Mouse (Mus musculus): Measurements from ENCODE around the gene Ube2c. TPM values are rescaled to one million over a fixed set of nuclear protein-coding genes. Genes with fewer than 3 reads are reported as not detected.

The Ube2c gene
- 17.6 and 48.9 TPM in 2 replicates for polyA plus RNA-seq (2012; rRNA removed; ENCODE audit: low replicate concordance)

DNA sequence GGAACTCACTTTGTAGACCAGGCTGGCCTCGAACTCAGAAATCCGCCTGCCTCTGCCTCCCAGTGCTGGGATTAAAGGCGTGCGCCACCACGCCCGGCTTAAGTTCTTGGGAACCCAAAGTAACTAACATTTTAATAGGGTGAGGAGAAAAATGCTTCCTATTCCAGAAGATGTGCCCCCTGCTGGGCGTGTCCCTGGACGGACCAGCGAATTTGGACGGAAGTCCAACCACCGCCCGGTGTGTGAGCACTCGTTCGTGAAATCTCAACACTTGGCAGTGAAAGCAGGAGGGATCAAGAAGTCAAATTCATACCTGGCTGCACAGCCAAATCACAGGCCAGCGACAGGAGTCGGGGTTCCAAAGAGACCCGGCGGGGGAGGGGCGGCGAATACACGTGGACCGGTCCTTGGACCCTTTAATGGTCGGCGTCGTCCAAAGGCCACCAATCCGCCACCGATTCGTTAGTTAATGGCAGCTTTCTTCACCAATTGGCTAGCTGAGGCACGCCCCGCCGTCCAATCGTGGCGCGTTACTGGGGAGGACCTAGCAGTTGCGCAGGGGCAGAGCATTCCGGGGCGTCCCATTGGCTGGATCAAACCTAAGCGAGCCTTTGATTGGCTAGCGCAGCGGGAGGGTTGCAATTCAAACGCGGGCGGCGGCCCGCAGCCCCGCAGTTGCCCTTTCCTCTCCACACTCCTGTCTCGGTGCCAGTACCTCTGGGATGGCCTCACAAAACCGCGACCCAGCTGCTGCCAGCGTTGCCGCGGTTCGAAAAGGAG is at the start of gene Ube2c:
Gene Ube2c (plus strand): TSS at position 641 of the 780 bp plus-strand sequence.

DNA sequence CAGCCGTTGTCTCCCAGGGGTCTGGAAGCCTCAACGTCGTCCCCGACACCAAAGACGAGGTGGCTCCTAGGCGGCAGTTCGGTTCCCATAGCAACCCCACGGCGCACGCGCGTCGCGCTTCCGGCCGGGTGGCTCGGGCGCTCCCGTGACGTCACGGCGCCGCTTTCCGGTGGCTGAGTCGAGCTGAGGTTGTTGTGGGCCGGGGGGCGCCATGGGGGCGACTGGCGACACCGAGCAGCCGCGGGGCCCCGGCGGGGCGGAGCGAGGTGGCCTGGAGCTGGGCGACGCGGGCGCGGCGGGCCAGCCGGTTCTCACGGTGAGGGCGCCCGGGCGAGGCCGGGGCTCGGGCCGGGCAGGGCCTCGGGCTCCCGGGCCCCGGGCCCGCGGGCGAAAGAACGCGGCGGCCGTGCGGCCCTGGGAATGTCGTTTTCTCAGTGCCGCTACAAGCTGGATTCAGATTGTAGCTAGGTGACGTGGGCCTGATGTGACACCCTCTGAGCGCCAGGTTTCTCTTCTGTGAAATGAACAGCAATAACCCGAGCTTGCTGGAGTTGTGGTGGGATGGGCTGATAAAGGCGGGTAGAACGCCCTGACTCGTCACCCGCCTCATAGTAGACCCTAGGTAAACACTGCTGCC is 23.7 kb upstream of the Ube2c start, which contains the start of the genes Wfdc3 and Dnttip1:
Gene Wfdc3 (minus strand): TSS at position 89 of the 637 bp plus-strand sequence.
Gene Dnttip1 (plus strand): TSS at position 141 of the 637 bp plus-strand sequence.

DNA sequence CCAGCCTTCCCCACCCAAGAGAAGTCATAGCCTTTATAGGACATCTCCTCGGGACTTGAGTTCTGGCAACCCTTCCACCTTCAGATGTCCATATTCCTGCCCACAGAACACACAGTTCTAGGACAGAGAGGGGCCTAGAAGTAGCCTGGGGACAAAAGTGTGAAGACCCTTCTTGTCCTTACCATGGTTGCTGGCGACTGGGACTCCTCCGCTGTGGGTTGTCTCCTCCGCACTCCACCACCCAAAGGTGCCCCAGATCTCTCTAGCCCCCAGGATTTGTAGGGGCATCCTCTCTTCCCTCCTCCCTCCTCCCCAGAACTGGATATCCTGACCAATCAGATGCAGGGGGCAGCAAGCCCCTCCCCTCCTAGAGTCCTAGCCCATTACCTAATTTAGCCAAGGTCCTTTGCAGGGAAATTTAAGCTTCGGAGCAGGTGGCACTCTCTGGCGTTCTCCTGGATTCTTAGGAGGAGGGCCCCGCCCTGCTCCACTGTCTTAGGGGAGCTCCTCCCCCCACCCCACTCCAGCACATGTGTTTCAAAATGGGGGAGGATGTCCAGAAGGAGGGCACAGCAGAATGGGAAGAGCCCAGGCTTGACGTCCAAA is 9.9 kb downstream of the Ube2c start, which contains the start of gene Tnnc2:
Gene Tnnc2 (minus strand): TSS at position 487 of the 606 bp plus-strand sequence.

DNA sequence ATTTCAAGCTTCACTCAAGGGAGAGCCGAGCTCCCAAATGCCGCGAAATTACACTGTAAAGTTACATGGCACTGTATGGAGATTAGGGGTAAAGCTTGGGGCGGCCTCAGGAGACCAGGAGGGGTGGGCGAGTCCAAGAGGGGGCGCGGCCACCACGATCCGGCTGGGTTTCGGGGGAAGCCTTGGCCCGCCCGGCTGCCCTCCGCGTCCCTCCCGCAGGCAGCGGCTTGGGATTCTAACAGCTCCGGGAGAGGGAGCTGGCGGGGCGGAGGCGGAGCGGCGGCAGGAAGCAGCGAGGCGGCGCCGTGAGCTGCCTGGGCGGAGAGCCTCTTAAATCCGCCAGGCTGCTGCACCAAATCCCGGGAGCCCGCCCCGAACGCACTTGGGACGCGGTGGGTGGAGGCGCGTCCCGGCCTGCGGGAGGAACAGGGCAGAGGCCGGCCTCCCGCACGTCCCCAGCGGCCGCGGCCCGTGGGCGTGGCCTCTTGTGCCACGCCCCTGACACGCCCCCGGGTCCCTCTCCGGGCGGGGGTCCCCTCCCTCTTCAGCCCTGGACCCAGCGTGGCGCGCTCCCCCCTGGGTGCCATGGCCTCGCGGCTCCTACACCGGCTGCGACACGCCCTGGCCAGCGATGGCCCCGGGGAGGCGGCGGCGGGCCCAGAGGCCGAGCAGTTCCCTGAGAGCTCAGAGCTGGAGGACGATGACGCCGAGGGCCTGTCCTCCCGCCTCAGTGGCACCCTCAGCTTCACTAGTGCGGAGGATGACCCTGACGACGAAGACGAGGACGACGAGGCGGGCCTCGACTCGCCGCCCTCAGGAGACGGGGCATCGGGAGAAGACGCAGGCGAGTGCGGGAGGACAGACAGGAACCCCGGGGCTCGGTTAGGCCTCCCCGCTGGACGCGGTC is 16.0 kb downstream of the Ube2c start, which contains the start of gene Snx21:
Gene Snx21 (plus strand): TSS at position 343 of the 907 bp plus-strand sequence.

DNA sequence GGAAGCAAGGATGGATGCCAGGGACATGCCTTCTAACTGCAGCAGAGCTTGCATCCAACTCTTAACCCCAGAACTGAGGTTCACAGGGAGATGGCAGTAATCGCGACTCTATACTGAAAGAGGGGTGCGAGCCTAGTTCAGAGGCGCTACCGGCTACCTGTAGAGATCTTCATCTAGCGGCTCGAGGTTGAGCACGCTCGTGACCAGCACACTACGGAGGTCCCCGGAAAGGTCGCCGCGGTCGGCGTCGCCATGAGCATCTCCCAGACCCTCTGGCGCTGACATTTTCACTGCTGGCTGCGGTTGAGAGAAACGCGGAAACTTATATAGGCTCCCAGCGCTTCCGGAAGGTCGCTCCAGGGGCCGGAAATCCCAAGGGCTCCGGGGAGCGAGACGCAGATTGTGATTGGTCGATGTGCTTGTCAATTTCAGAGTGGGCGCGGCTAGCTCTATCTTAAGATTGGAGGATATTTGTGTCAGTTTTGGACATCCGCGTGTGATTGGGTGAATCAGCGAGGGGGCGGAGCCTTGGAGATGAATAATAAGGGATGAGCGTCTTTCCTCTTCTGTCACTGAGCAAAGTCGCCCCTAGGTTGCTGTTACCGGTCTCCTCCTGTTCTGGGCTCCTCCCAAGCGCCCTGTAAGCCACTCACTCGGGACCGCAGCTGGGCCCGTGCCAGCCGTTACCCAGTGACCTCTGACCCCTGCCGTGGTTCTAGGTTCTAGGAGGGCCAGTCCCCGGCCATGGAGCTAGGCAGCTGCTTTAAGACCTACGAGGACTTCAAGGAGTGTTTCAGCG is 35.0 kb downstream of the Ube2c start, which contains the start of the genes Acot8 and Zswim3:
Gene Acot8 (minus strand): TSS at position 350 of the 799 bp plus-strand sequence.
Gene Zswim3 (plus strand): TSS at position 566 of the 799 bp plus-strand sequence.

DNA sequence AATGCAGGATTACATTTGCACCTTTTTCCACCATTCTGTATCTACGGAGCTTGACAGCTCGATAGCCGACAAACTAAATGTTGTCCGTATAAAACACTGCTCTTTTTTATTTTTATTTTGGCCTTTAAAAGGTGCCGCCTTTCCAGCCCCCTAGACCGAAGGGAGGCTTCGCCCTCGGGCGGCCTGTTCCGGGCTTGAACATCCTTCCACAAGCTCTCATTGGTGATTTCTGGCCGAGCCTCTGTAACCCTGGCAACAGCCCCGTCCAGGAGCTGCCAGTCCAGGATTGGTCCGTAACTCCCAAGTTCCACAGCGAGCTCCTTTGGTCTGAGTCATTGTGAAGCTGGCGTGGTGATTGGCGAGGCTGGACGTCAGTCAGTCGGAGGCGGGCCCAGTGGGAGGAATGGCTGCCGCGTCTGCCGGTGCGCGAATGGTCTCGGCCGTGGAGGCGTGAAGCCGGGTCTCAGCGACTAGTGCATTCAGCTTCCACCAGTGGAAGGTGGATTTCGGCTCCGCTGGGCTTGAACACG is 53.0 kb downstream of the Ube2c start, which contains the start of gene Zswim1:
Gene Zswim1 (plus strand): TSS at position 51 of the 530 bp plus-strand sequence.

Other genes with a start within 250 kb of the Ube2c start
- 0.20 and 463 TPM in 2 replicates for gene Wfdc2, start 207.5 kb upstream of the Ube2c start, polyA plus RNA-seq (2012; rRNA removed; ENCODE audit: low replicate concordance)
- gene Spint3, start 196.4 kb upstream of the Ube2c start, polyA plus RNA-seq (2012; rRNA removed; ENCODE audit: low replicate concordance), result 0.57 TPM in 1 of 2 replicates, not detected in the other
- gene Wfdc6a, start 184.5 kb upstream of the Ube2c start, polyA plus RNA-seq (2012; rRNA removed; ENCODE audit: low replicate concordance), result 0.18 TPM in 1 of 2 replicates, not detected in the other
- gene Eppin, start 176.3 kb upstream of the Ube2c start, polyA plus RNA-seq (2012; rRNA removed; ENCODE audit: low replicate concordance), result 0.98 TPM in 1 of 2 replicates, not detected in the other
- 0.24 TPM in 1 of 2 replicates, not detected in the other for gene Wfdc6b, start 156.4 kb upstream of the Ube2c start, polyA plus RNA-seq (2012; rRNA removed; ENCODE audit: low replicate concordance)
- 0.62 TPM in 1 of 2 replicates, not detected in the other for gene Wfdc8, start 156.3 kb upstream of the Ube2c start, polyA plus RNA-seq (2012; rRNA removed; ENCODE audit: low replicate concordance)
- 0.76 TPM in 1 of 2 replicates, not detected in the other for gene Wfdc16, start 131.1 kb upstream of the Ube2c start, polyA plus RNA-seq (2012; rRNA removed; ENCODE audit: low replicate concordance)
- 1.4 and 18.5 TPM in 2 replicates for gene Wfdc10, start 113.9 kb upstream of the Ube2c start, polyA plus RNA-seq (2012; rRNA removed; ENCODE audit: low replicate concordance)
- 0.30 TPM in 1 of 2 replicates, not detected in the other for gene Wfdc9, start 113.3 kb upstream of the Ube2c start, polyA plus RNA-seq (2012; rRNA removed; ENCODE audit: low replicate concordance)
- gene Wfdc11, start 95.8 kb upstream of the Ube2c start, polyA plus RNA-seq (2012; rRNA removed; ENCODE audit: low replicate concordance), result not detected in 2 replicates
- 0.11 and 2.3 TPM in 2 replicates for gene Wfdc13, start 84.8 kb upstream of the Ube2c start, polyA plus RNA-seq (2012; rRNA removed; ENCODE audit: low replicate concordance)
- not detected in 2 replicates for gene Spint4, start 71.4 kb upstream of the Ube2c start, polyA plus RNA-seq (2012; rRNA removed; ENCODE audit: low replicate concordance)
- not detected in 2 replicates for gene Spint5, start 54.6 kb upstream of the Ube2c start, polyA plus RNA-seq (2012; rRNA removed; ENCODE audit: low replicate concordance)
- gene Wfdc3, start 24.0 kb upstream of the Ube2c start, polyA plus RNA-seq (2012; rRNA removed; ENCODE audit: low replicate concordance), result 0.32 and 2.2 TPM in 2 replicates
- 17.5 and 56.8 TPM in 2 replicates for gene Dnttip1, start 23.9 kb upstream of the Ube2c start, polyA plus RNA-seq (2012; rRNA removed; ENCODE audit: low replicate concordance)
- 1.2 and 1.9 TPM in 2 replicates for gene Tnnc2, start 10.1 kb downstream of the Ube2c start, polyA plus RNA-seq (2012; rRNA removed; ENCODE audit: low replicate concordance)
- gene Snx21, start 15.9 kb downstream of the Ube2c start, polyA plus RNA-seq (2012; rRNA removed; ENCODE audit: low replicate concordance), result 42.9 and 43.3 TPM in 2 replicates
- gene Acot8, start 35.0 kb downstream of the Ube2c start, polyA plus RNA-seq (2012; rRNA removed; ENCODE audit: low replicate concordance), result 34.8 and 35.5 TPM in 2 replicates
- gene Zswim3, start 35.2 kb downstream of the Ube2c start, polyA plus RNA-seq (2012; rRNA removed; ENCODE audit: low replicate concordance), result 3.8 and 4.6 TPM in 2 replicates
- gene Zswim1, start 52.8 kb downstream of the Ube2c start, polyA plus RNA-seq (2012; rRNA removed; ENCODE audit: low replicate concordance), result 10.9 and 14.6 TPM in 2 replicates
- 0.16 and 0.33 TPM in 2 replicates for gene Spata25, start 58.6 kb downstream of the Ube2c start, polyA plus RNA-seq (2012; rRNA removed; ENCODE audit: low replicate concordance)
- gene Ctsa, start 63.0 kb downstream of the Ube2c start, polyA plus RNA-seq (2012; rRNA removed; ENCODE audit: low replicate concordance), result 400 and 457 TPM in 2 replicates
- gene Neurl2, start 63.6 kb downstream of the Ube2c start, polyA plus RNA-seq (2012; rRNA removed; ENCODE audit: low replicate concordance), result 11.6 and 15.4 TPM in 2 replicates
- gene Pltp, start 87.8 kb downstream of the Ube2c start, polyA plus RNA-seq (2012; rRNA removed; ENCODE audit: low replicate concordance), result 463 and 530 TPM in 2 replicates
- gene Pcif1, start 109.4 kb downstream of the Ube2c start, polyA plus RNA-seq (2012; rRNA removed; ENCODE audit: low replicate concordance), result 33.5 and 43.1 TPM in 2 replicates
- gene Zfp335, start 141.9 kb downstream of the Ube2c start, polyA plus RNA-seq (2012; rRNA removed; ENCODE audit: low replicate concordance), result 23.1 and 35.5 TPM in 2 replicates
- gene Mmp9, start 170.9 kb downstream of the Ube2c start, polyA plus RNA-seq (2012; rRNA removed; ENCODE audit: low replicate concordance), result 7.3 and 28.2 TPM in 2 replicates
- 3.4 and 4.1 TPM in 2 replicates for gene Slc12a5, start 190.9 kb downstream of the Ube2c start, polyA plus RNA-seq (2012; rRNA removed; ENCODE audit: low replicate concordance)